Mouse (Mus musculus) heart, postnatal 0 days (tissue): ENCODE measurements around the gene Ggcx. TPM values are rescaled to one million over a fixed set of nuclear protein-coding genes. Genes with fewer than 3 reads are reported as not detected.

ENCODE experiments used
- ATAC-seq: fragments of 200-750 bp; cut with Nextera tagmentation; 2 replicates; pipeline ENCODE4 v1.8.0; 2017; ENCODE audit warnings: low read depth, moderate number of reproducible peaks, moderate library complexity; ENCODE audit not compliant: insufficient read depth
- DNase-seq: peaks from one replicate; pipeline ENCODE4 v3.0.0-alpha.2; 2016; ENCODE audit warnings: low spot score
- H3K27ac ChIP-seq: fragments of 300-500 bp; sonication (generic); 2 replicates; pipeline ENCODE4 v1.5.1; 2014; ENCODE audit warnings: low read depth, mild to moderate bottlenecking
- H3K27me3 ChIP-seq: fragments of 300-500 bp; sonication (generic); 2 replicates; pipeline ENCODE4 v1.6.1; 2014; ENCODE audit warnings: low read length, mixed read lengths; ENCODE audit not compliant: control insufficient read depth, insufficient read depth
- H3K36me3 ChIP-seq: fragments of 300-500 bp; sonication (generic); replicated peaks from 2 replicates; pipeline ENCODE4 v1.6.1; 2014; ENCODE audit warnings: low read length, mixed read lengths; ENCODE audit not compliant: control insufficient read depth, insufficient read depth
- H3K4me1 ChIP-seq: fragments of 300-500 bp; sonication (generic); 2 replicates; pipeline ENCODE4 v1.6.1; 2014; ENCODE audit warnings: antibody characterized with exemption; ENCODE audit not compliant: control insufficient read depth, insufficient read depth
- H3K4me2 ChIP-seq: fragments of 300-500 bp; sonication (generic); 2 replicates; pipeline ENCODE4 v1.6.1; 2014; ENCODE audit warnings: low read depth, mild to moderate bottlenecking, low read length, moderate library complexity
- H3K4me3 ChIP-seq: fragments of 300-500 bp; sonication (generic); 2 replicates; pipeline ENCODE4 v1.5.1; 2014; ENCODE audit warnings: low read depth, low read length
- H3K9ac ChIP-seq: fragments of 300-500 bp; sonication (generic); replicated peaks from 2 replicates; pipeline ENCODE4 v1.6.1; 2014; ENCODE audit warnings: low read depth, low read length, mixed read lengths
- H3K9me3 ChIP-seq: fragments of 300-500 bp; sonication (generic); replicated peaks from 2 replicates; pipeline ENCODE4 v1.6.1; 2016; ENCODE audit warnings: low read length; ENCODE audit not compliant: control insufficient read depth
- CTCF ChIP-seq: IDR thresholded peaks from 2 replicates; pipeline ENCODE4 v1.5.1; 2016; ENCODE audit warnings: antibody characterized with exemption, control low read depth, low read depth
- EP300 ChIP-seq: IDR thresholded peaks from 2 replicates; pipeline ENCODE4 v1.6.1; 2016; ENCODE audit warnings: antibody characterized with exemption, low read depth
- WGBS: fragments of 180-500 bp; shearing (Covaris S2); extraction: QIAGEN DNeasy Blood & Tissue Kit; methylation state at CpG from one replicate; pipeline ENCODE4 v1.1.7; 2014; 5-methylcytosine and 5-hydroxymethylcytosine counted together
- polyA plus RNA-seq: library from polyadenylated mRNA; unstranded; fragments of >200 nt; fragmentation: Nextera tagmentation; extraction: Ambion mirVana; gene quantifications from 2 replicates; pipeline ENCODE4 v1.2.1, GENCODE M21; 2015
- total RNA-seq: library from RNA; depleted of rRNA; stranded (reverse); fragments of >200 nt; gene quantifications from 2 replicates; pipeline ENCODE4 v1.2.3, GENCODE M21; 2014; ENCODE audit warnings: low replicate concordance

The Ggcx gene
- total and polyA plus RNA-seq, 2 experiments from 2014 or later, result 13.2 to 16.8 TPM

- 65% methylated on average over 15 of the region's 15 CpGs for WGBS
- no peak for TF ChIP-seq CTCF
- TF ChIP-seq EP300, result no peak
- Histone ChIP-seq H3K4me1 (peaks cover 39% of the 10 kb centered on the region), H3K4me3 (no peak overlapping the region), H3K9me3 (no peaks in the 10 kb centered on the region), H3K27me3 (no peaks in the 10 kb centered on the region), H3K27ac (no peak overlapping the region), H3K4me2 (no peak overlapping the region), H3K9ac (no peak overlapping the region), H3K36me3 (0 out of 2 replicates have a peak, but pooled peaks cover 5% of the 10 kb centered on the region)
- DNase-seq (no peak), ATAC-seq (no peak)
Observed at GRCm38 (mm10) chr6:72374820-72375563, 39.1 kb upstream of the Ggcx start.

GRCm38 (mm10) chr6:72378510-72379234 is 35.4 kb upstream of the Ggcx start:
- ATAC-seq, result no peak
- H3K36me3 ChIP-seq, result 0 out of 2 replicates have a peak, but pooled peaks cover 5% of the 10 kb centered on the region
- H3K27me3 ChIP-seq, result no peaks in the 10 kb centered on the region
- WGBS, result 84% methylated on average over 8 of the region's 8 CpGs
- peak overlapping the region; percentile 95; the same call in 1 of the 2 replicates for H3K27ac ChIP-seq
- H3K4me1 ChIP-seq, result 0 out of 2 replicates have a peak, but pooled peaks cover 17% of the 10 kb centered on the region
- TF ChIP-seq EP300, result no peak
- TF ChIP-seq CTCF, result no peak
- peak overlapping the region; percentile 73; the same call in 1 of the 2 replicates for H3K4me3 ChIP-seq
- no peaks in the 10 kb centered on the region for H3K9me3 ChIP-seq
- H3K4me2 ChIP-seq, result peak overlapping the region; percentile 69
- H3K9ac ChIP-seq, result no peak overlapping the region
- DNase-seq, result no peak

- ATAC-seq, result no peak
- Histone ChIP-seq H3K4me2 (peak overlapping the region; percentile 69), H3K9ac (peak overlapping the region; percentile 80), H3K27ac (peak overlapping the region; percentile 95), H3K4me1 (0 out of 2 replicates have a peak, but pooled peaks cover 9% of the 10 kb centered on the region), H3K9me3 (no peaks in the 10 kb centered on the region), H3K27me3 (no peaks in the 10 kb centered on the region), H3K36me3 (peaks cover 10% of the 10 kb centered on the region; the same call in 1 of the 2 replicates), H3K4me3 (peak overlapping the region; percentile 73)
- WGBS, result 35% methylated on average over 7 of the region's 7 CpGs
- TF ChIP-seq EP300 (no peak), CTCF (no peak)
- DNase-seq, result no peak
Observed at GRCm38 (mm10) chr6:72379377-72380130, 34.6 kb upstream of the Ggcx start.

- H3K27me3 ChIP-seq, result no peaks in the 10 kb centered on the region
- H3K36me3 ChIP-seq, result peaks cover 17% of the 10 kb centered on the region
- peak; percentile 80 for DNase-seq
- H3K27ac ChIP-seq, result peak within 1 kb of the TSS; percentile 95
- H3K9ac ChIP-seq, result peak within 1 kb of the TSS; percentile 80
- ATAC-seq, result peak; percentile 89
- no peaks in the 10 kb centered on the region for H3K9me3 ChIP-seq
- H3K4me1 ChIP-seq, result 0 out of 2 replicates have a peak, but pooled peaks cover 9% of the 10 kb centered on the region
- H3K4me2 ChIP-seq, result peak within 1 kb of the TSS; percentile 69
- under 1% methylated on average over 49 of the region's 49 CpGs for WGBS
- H3K4me3 ChIP-seq, result peak within 1 kb of the TSS; percentile 73
- TF ChIP-seq CTCF (peak; percentile 39; the same call in 1 of the 2 replicates), EP300 (no peak)
Observed at GRCm38 (mm10) chr6:72380131-72380770, 33.9 kb upstream of the Ggcx start, which contains the start of gene Vamp5. Gene Vamp5 (minus strand): TSS chr6:72380468.

- peaks cover 30% of the 10 kb centered on the region for H3K36me3 ChIP-seq
- H3K9ac ChIP-seq, result no peak overlapping the region
- ATAC-seq (no peak), DNase-seq (peak; percentile 20)
- no peak overlapping the region for H3K4me2 ChIP-seq
- no peaks in the 10 kb centered on the region for H3K27me3 ChIP-seq
- no peak overlapping the region for H3K27ac ChIP-seq
- H3K4me3 ChIP-seq, result no peak overlapping the region
- 73% methylated on average over 6 of the region's 6 CpGs for whole genome bisulfite sequencing
- TF ChIP-seq CTCF, result no peak
- TF ChIP-seq EP300, result no peak
- H3K4me1 ChIP-seq, result 0 out of 2 replicates have a peak, but pooled peaks cover 9% of the 10 kb centered on the region
- H3K9me3 ChIP-seq, result no peaks in the 10 kb centered on the region
Observed at GRCm38 (mm10) chr6:72382494-72382893, 31.6 kb upstream of the Ggcx start.
